Mouse (Mus musculus) midbrain, embryonic 10.5 days (tissue): Measurements from ENCODE around the gene Mymx. TPM values are rescaled to one million over a fixed set of nuclear protein-coding genes. Genes with fewer than 3 reads are reported as not detected.
A peak's percentile ranks its signal among the peaks of the same experiment; 100 is the strongest.

Experiments
- DNase-seq: peaks from one replicate; pipeline ENCODE4 v3.0.0-alpha.2; 2017; ENCODE audit warnings: low spot score
- H3K27ac ChIP-seq: fragments of 300-500 bp; sonication (generic); replicated peaks from 2 replicates; pipeline ENCODE4 v1.5.1; 2016; ENCODE audit warnings: mild to moderate bottlenecking
- H3K27me3 ChIP-seq: fragments of 300-500 bp; sonication (generic); 2 replicates; pipeline ENCODE4 v1.6.1; 2016; ENCODE audit warnings: low read depth, mild to moderate bottlenecking; ENCODE audit not compliant: poor library complexity, severe bottlenecking
- H3K36me3 ChIP-seq: fragments of 300-500 bp; sonication (generic); 2 replicates; pipeline ENCODE4 v1.6.1; 2016; ENCODE audit warnings: mild to moderate bottlenecking, moderate library complexity
- H3K4me1 ChIP-seq: fragments of 300-500 bp; sonication (generic); 2 replicates; pipeline ENCODE4 v1.6.1; 2016
- H3K4me3 ChIP-seq: fragments of 300-500 bp; sonication (generic); 2 replicates; pipeline ENCODE4 v1.5.1; 2016; ENCODE audit warnings: mild to moderate bottlenecking, moderate library complexity
- H3K9me3 ChIP-seq: fragments of 300-500 bp; sonication (generic); replicated peaks from 2 replicates; pipeline ENCODE4 v1.6.1; 2016; ENCODE audit warnings: mild to moderate bottlenecking
- WGBS: fragments of 180-500 bp; shearing (Covaris S2); methylation state at CpG from one replicate; pipeline ENCODE4 v1.1.7; 2016; 5-methylcytosine and 5-hydroxymethylcytosine counted together
- polyA plus RNA-seq: library from polyadenylated mRNA; unstranded; fragments of >200 nt; fragmentation: Nextera tagmentation; extraction: Ambion mirVana; gene quantifications from 2 replicates; pipeline ENCODE4 v1.2.1, GENCODE M21; 2016

Gene Mymx
- polyA plus RNA-seq, 1 experiment from 2014 or later, result 0.39 TPM

DNA sequence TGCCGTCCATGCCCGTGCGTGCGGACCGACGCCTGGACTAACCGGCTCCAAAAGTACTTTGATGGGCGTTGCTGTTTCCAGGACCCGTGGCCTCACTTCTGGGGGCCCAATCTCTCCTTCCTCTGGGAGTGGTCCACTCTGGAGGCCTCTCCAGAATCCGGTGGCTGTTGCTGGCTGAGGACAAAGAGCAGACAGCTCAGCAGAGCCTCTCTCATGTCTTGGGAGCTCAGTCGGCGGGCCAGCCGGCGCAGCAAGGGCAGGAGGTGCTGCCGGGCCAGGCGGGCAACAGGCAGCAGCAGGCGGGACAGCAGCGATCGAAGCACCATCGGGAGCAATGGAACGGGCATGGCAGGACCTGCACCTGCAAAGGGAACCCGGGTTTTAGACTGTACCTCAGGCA lies 577 bp downstream of the Mymx start:
- H3K27ac ChIP-seq, result peak overlapping the region; percentile 65

DNA sequence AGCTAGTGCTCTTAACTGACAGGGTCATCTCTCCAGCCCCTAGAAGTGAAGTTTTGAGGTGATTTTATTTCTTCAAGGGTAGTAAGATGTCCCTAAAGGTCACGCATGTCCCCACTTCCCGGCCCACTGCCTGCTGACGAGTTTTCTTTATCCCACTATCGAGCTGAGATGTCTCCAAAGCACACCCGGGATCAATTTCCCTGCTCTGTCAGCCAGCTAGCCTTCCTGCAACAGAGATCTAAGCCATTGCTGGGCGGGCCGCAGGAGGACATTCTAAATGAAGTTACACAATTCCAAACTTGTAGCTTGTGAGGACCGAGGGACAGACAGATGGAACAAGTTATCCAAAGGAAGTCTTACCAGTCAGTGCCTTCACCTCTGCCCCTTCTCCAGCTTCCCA lies 1.6 kb downstream of the Mymx start:
- WGBS, result 54% methylated on average over 8 of the region's 8 CpGs
- Histone ChIP-seq H3K9me3 (no peaks in the 10 kb centered on the region), H3K27me3 (peaks cover 77% of the 10 kb centered on the region), H3K36me3 (no peaks in the 10 kb centered on the region), H3K27ac (no peak overlapping the region), H3K4me3 (no peak overlapping the region), H3K4me1 (peaks cover 62% of the 10 kb centered on the region)
- no peak for DNase-seq

More for the DNA sequence above, 577 bp downstream of the Mymx start:
- Histone ChIP-seq H3K36me3 (no peaks in the 10 kb centered on the region), H3K27me3 (peaks cover 66% of the 10 kb centered on the region), H3K4me3 (peak overlapping the region; percentile 26), H3K9me3 (no peaks in the 10 kb centered on the region), H3K4me1 (peaks cover 52% of the 10 kb centered on the region)
- WGBS, result 12% methylated on average over 22 of the region's 22 CpGs
- no peak for DNase-seq

DNA sequence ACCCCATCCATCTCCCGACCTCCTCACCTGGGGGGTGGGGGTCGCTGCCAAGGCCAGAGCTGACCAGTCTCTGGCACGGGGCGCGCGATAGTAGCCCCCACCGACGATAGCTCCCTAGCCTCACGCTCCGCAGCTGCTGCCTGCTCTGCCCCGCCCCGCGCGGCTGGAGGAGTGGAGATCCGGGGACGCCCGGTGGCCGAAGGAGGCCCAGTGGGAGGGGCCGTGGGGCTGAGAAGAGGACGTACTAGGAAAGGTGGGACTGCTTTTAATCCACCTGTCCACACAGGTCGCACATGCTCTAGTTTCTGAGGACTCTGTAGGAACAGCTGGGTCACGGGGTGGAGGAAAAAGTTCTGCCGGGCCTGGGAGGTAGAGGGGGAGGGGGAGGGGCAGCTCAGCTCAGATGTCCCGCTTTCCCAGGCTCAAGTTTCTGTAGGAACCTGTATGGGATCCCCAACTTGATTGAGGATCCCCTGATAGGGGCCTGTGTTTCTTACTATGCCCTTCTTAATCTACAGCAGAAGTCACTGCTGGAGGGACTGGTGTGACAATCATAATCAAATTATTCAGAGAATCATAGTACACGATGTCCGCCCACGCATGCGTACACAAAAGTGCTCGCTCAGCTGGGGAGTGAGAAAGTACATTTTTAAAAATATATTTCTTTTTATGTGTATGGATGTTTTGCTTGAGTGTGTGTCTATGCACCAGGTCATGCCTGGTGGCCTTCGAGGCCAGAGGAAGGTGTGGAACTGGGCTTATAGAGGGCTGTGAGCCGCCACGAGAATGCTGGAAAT lies 2.3 kb downstream of the Mymx start, which contains the start of gene Slc29a1:
Gene Slc29a1, minus strand, starts transcription at position 161 of the 797 bp plus-strand sequence.
- Histone ChIP-seq H3K27me3 (peaks cover 83% of the 10 kb centered on the region), H3K4me1 (peaks cover 69% of the 10 kb centered on the region), H3K36me3 (no peaks in the 10 kb centered on the region), H3K4me3 (peak within 1 kb of the TSS; percentile 56), H3K27ac (peak within 1 kb of the TSS; percentile 81), H3K9me3 (no peaks in the 10 kb centered on the region)
- WGBS, result 14% methylated on average over 32 of the region's 32 CpGs
- DNase-seq, result no peak

DNA sequence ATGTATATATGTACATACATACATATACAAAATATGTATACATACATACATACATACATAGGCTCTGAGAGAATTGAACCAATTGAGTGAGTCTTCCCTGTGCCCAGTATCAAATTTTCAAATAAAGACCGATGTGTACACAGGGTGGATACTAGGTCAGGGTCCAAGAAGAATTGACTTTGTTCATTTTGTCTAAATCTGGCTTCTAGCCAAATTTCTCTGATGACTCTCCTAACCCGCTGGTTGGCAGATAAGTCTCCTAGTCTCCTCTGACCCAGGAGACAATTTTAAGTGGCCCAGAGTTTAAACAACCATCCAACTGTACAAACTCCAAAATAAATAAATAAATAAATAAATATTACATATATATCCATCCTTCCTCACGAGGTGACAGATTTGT lies 3.0 kb downstream of the Mymx start:
- 64% methylated on average over 3 of the region's 3 CpGs for WGBS
- H3K4me1 ChIP-seq, result peaks cover 76% of the 10 kb centered on the region
- H3K27me3 ChIP-seq, result peaks cover 91% of the 10 kb centered on the region
- H3K36me3 ChIP-seq, result no peaks in the 10 kb centered on the region
- no peaks in the 10 kb centered on the region for H3K9me3 ChIP-seq
- no peak for DNase-seq
- H3K27ac ChIP-seq, result peak overlapping the region; percentile 81
- H3K4me3 ChIP-seq, result peak overlapping the region; percentile 56

DNA sequence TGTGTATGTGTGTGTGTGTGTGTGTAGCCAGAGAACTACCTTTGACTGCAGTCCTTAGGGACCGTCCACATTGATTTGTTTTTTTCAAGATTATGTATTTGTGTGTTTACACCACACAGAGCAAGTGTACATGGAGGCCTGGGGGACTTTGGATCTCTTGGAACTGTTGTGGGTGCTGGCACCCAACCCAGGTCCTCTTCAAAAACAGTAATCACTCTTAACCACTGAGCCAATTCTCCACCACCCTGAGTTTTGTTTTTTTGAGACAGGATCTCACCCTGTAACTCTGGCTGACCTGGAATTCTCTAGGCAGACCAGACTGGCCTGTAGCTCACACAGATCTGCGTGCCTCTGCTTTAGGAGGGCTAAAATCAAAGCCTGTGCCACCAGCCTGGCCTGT lies 3.5 kb downstream of the Mymx start:
- peaks cover 96% of the 10 kb centered on the region for H3K27me3 ChIP-seq
- DNase-seq, result no peak
- no peak overlapping the region for H3K4me3 ChIP-seq
- H3K9me3 ChIP-seq, result no peaks in the 10 kb centered on the region
- peaks cover 81% of the 10 kb centered on the region for H3K4me1 ChIP-seq
- WGBS, result 90% methylated on average over 2 of the region's 2 CpGs
- H3K36me3 ChIP-seq, result no peaks in the 10 kb centered on the region
- no peak overlapping the region for H3K27ac ChIP-seq

DNA sequence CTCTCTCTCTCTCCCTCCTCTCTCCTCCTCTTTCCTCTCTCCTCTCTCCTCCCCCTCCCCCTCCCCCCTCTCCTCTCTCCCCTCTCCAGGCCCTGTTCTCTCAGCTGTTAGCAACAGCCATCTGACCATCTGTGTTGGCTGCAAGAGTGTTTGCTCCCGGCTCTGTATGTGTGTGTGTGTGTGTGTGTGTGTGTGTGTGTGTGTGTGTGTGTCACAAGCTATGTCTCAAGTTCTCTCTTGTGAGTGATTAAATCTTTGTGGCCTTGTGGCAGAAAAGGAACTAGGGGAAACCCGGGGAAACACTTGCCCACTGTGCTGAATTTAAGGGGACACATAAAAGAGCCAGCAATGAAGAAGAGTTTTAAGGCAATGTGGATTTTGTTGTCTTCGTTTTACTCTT lies 4.1 kb downstream of the Mymx start:
- Histone ChIP-seq H3K36me3 (no peaks in the 10 kb centered on the region), H3K27me3 (peaks cover 99% of the 10 kb centered on the region), H3K4me3 (no peak overlapping the region), H3K4me1 (peaks cover 87% of the 10 kb centered on the region), H3K27ac (no peak overlapping the region), H3K9me3 (no peaks in the 10 kb centered on the region)
- 54% methylated on average over 3 of the region's 3 CpGs for WGBS
- DNase-seq, result peak; percentile 40

DNA sequence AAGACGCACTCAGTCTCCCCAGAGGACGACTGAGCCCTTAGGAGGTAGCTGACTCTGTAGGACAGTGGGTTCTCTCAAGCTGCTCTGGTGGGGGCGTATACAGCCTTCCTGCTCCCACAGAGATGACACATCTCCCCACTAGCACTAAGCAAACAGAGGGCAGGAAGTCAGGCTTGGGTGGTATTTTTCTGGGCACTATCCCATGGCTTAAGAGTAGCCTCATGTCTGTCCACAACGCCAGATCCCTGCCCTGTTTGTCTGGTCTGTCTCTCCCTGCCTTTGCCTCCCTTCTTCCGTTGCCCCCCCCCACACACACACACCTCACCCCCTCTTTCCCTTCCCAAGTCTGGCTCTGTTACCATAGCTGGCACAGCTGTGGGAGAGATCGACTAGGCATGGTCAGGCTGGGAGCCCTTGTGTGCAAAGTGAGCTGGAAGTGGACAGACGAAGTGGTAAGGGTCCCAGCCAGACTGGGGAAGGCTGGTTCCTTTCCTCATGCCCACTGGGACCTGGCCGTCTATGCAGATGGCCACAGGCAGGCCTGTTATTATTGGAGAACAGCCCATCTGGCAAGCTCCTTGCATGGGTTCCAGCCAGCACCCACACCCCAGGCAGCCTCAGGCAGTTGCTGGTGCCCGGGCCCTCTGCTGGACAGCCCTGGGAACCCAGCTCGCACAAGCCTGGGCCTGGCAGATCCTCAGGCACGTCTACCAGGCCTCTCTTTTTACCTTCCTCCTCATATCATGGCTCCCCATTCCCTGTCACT lies 5.1 kb downstream of the Mymx start:
- Histone ChIP-seq H3K27me3 (peaks cover 100% of the 10 kb centered on the region), H3K9me3 (no peaks in the 10 kb centered on the region), H3K4me3 (0 out of 2 replicates have a peak overlapping the region, but pooled peaks have one; percentile 7), H3K27ac (peak overlapping the region; percentile 81), H3K4me1 (peaks cover 91% of the 10 kb centered on the region), H3K36me3 (no peaks in the 10 kb centered on the region)
- WGBS, result 30% methylated on average over 11 of the region's 11 CpGs
- peak; percentile 63 for DNase-seq

DNA sequence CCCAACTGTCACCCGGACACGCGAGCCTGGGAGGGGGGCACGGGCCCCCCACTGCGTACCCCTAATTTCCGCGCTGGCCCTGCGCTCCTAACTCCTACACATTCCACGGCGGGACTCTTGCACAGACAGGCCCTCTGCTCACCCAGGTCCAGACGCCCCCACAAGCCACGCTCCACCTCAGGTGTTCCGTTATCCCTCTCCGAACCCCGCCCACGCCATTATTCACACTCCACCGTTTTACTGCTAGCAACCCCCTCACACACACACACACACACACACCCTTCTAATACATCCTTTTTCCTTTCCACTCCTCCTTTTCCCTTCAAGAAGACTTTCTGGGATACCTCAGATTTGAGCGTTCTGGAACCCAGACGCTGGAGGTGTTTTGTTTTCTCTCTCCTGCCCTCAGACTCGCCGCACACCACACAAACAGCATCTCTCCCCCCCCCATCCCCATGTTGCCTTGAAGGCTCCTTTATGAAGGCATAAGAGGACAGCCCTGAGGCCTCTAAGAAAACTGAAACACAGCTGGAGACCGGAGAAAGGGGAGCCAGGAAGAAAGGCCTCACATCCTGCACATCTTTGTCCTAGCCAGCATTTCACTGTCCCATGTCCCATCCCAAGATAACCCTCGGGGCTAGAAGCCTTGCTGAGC lies 6.0 kb downstream of the Mymx start:
- Histone ChIP-seq H3K4me3 (peak overlapping the region; percentile 66), H3K27ac (peak overlapping the region; percentile 81), H3K36me3 (no peaks in the 10 kb centered on the region), H3K4me1 (peaks cover 90% of the 10 kb centered on the region), H3K27me3 (peaks cover 93% of the 10 kb centered on the region), H3K9me3 (no peaks in the 10 kb centered on the region)
- WGBS, result 3% methylated on average over 23 of the region's 23 CpGs
- no peak for DNase-seq

DNA sequence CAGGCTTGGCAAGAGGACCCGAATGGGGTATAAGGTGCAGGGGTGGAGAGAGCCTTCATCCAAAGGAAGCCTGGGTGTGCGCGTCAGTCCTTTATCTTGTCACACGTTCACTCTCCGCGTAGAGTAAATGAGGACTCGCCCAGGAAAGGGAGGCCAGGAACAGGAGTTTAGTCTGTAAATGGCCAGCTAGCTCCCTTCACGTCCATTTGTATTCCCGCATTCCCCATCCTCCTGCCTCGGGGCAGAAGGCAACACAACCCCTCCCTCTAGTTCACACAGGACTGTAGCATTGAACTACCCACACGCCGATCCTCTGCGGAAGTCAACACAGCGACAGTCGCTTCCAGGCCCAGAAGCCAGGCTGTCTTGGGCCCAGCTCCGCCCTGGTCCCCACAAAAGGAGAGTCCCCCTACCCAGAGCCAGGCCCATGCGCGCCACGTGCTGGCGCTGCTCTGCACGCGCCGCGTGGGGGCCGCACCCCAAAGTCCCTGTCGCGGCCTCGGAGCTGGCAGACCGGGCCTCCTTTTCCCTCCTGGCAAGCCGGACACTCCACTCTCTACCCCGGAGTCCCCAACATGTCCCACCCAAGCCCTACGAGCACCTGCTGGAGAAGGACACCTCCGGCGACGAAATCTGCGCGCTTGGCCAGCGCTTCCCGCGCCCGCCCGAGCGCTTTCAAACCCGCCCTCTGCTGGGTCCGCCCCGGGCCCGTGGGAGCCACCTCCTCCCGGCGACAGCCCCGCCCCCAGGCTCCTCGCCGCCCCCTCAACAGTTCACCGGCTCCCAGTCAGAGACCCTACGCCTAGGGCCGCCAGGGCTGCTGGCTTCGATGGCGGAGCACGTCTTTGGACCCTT lies 6.8 kb downstream of the Mymx start:
- 2% methylated on average over 58 of the region's 58 CpGs for WGBS
- Histone ChIP-seq H3K4me3 (peak overlapping the region; percentile 66), H3K36me3 (peaks cover 4% of the 10 kb centered on the region; the same call in 1 of the 2 replicates), H3K4me1 (peaks cover 93% of the 10 kb centered on the region), H3K9me3 (no peaks in the 10 kb centered on the region), H3K27me3 (peaks cover 86% of the 10 kb centered on the region), H3K27ac (peak overlapping the region; percentile 81)
- DNase-seq, result peak; percentile 77

DNA sequence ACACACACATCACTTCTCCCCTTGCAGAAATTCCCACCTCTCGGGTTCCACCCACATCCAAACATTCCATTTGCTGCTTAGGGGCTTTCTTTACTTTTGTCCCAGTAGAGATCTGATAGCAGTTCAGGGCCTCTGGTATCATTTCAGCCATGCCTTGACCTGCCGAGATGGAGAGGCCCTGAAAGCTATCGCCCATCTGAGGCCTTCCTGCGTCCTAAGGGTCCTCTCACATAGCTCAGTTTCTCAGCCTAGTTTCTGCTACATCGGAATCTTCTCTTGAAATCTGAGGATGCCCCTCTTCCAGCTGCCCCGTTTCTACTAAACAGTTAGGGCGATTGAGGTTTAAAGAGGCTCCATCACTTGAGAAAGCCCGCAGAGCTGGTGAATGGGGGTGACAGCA lies 7.7 kb downstream of the Mymx start:
- H3K4me1 ChIP-seq, result peaks cover 84% of the 10 kb centered on the region
- DNase-seq, result no peak
- H3K27ac ChIP-seq, result no peak overlapping the region
- WGBS, result 42% methylated on average over 8 of the region's 8 CpGs
- H3K9me3 ChIP-seq, result no peaks in the 10 kb centered on the region
- H3K4me3 ChIP-seq, result peak overlapping the region; percentile 66
- peaks cover 13% of the 10 kb centered on the region for H3K36me3 ChIP-seq
- H3K27me3 ChIP-seq, result peaks cover 77% of the 10 kb centered on the region

DNA sequence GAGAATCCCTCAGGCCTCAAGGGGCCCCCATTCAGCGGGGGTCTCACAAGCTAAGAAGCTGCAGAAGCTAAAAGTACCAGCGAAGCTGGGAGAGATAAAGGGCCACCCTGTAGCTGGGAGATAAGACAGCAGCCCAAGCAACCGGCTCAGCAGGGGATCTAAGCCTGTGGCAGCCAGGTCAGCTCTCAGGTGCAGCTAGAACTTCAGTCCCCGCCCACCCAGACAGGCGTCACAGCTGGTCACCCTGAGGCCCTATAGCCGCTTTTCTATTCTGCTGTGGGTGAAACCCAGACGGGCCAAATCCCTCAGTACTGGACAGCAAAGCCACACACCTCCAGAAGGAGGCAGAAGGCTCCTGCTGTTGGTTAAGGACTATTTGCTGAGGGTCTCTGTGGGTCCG lies 8.4 kb downstream of the Mymx start:
- WGBS, result 13% methylated on average over 8 of the region's 8 CpGs
- H3K9me3 ChIP-seq, result no peaks in the 10 kb centered on the region
- H3K27ac ChIP-seq, result no peak overlapping the region
- no peak for DNase-seq
- H3K27me3 ChIP-seq, result peaks cover 70% of the 10 kb centered on the region
- peak overlapping the region; percentile 66 for H3K4me3 ChIP-seq
- peaks cover 20% of the 10 kb centered on the region for H3K36me3 ChIP-seq
- peaks cover 77% of the 10 kb centered on the region for H3K4me1 ChIP-seq
